Mouse (Mus musculus) stomach, embryonic 14.5 days (tissue): ENCODE results near the gene Pdcd1lg2. TPM values are rescaled to one million over a fixed set of nuclear protein-coding genes. Genes with fewer than 3 reads are reported as not detected.

Source experiments
- ATAC-seq: fragments of 200-750 bp; cut with Nextera tagmentation; 2 replicates; pipeline ENCODE4 v1.8.0; 2017; ENCODE audit warnings: low read depth, moderate TSS enrichment; ENCODE audit not compliant: insufficient number of reproducible peaks, insufficient read depth, low FRiP score
- H3K27ac ChIP-seq: fragments of 300-500 bp; sonication (generic); 2 replicates; pipeline ENCODE4 v1.5.1; 2014; ENCODE audit warnings: mild to moderate bottlenecking, low read length, moderate library complexity, mixed read lengths
- H3K27me3 ChIP-seq: fragments of 300-500 bp; sonication (generic); 2 replicates; pipeline ENCODE4 v1.6.1; 2014; ENCODE audit warnings: low read length, control low read depth, mixed read lengths; ENCODE audit not compliant: control insufficient read depth, insufficient read depth
- H3K36me3 ChIP-seq: fragments of 300-500 bp; sonication (generic); 2 replicates; pipeline ENCODE4 v1.6.1; 2014; ENCODE audit warnings: mild to moderate bottlenecking, control low read depth, low read length, moderate library complexity, mixed read lengths; ENCODE audit not compliant: control insufficient read depth, insufficient read depth
- H3K4me1 ChIP-seq: fragments of 300-500 bp; sonication (generic); 2 replicates; pipeline ENCODE4 v1.6.1; 2014; ENCODE audit warnings: low read length, control low read depth, mixed read lengths; ENCODE audit not compliant: control insufficient read depth, insufficient read depth
- H3K4me2 ChIP-seq: fragments of 300-500 bp; sonication (generic); replicated peaks from 2 replicates; pipeline ENCODE4 v1.6.1; 2014; ENCODE audit warnings: low read depth, low read length, control low read depth
- H3K4me3 ChIP-seq: fragments of 300-500 bp; sonication (generic); 2 replicates; pipeline ENCODE4 v1.5.1; 2014; ENCODE audit warnings: low read depth, low read length, control low read depth
- H3K9ac ChIP-seq: fragments of 300-500 bp; sonication (generic); replicated peaks from 2 replicates; pipeline ENCODE4 v1.6.1; 2014; ENCODE audit warnings: low read depth, mild to moderate bottlenecking, control low read depth, low read length, moderate library complexity, mixed read lengths
- H3K9me3 ChIP-seq: fragments of 300-500 bp; sonication (generic); 2 replicates; pipeline ENCODE4 v1.6.1; 2016; ENCODE audit warnings: low read depth, low read length, control low read depth; ENCODE audit not compliant: control insufficient read depth
- WGBS: fragments of 180-500 bp; shearing (Covaris S2); extraction: QIAGEN DNeasy Blood & Tissue Kit; methylation state at CpG from one replicate; pipeline ENCODE4 v1.1.7; 2014; 5-methylcytosine and 5-hydroxymethylcytosine counted together
- polyA plus RNA-seq: library from polyadenylated mRNA; unstranded; fragments of >200 nt; fragmentation: Nextera tagmentation; extraction: Ambion mirVana; gene quantifications from 2 replicates; pipeline ENCODE4 v1.2.1, GENCODE M21; 2014

Pdcd1lg2 gene
- polyA plus RNA-seq, 1 experiment from 2014 or later: not detected

DNA sequence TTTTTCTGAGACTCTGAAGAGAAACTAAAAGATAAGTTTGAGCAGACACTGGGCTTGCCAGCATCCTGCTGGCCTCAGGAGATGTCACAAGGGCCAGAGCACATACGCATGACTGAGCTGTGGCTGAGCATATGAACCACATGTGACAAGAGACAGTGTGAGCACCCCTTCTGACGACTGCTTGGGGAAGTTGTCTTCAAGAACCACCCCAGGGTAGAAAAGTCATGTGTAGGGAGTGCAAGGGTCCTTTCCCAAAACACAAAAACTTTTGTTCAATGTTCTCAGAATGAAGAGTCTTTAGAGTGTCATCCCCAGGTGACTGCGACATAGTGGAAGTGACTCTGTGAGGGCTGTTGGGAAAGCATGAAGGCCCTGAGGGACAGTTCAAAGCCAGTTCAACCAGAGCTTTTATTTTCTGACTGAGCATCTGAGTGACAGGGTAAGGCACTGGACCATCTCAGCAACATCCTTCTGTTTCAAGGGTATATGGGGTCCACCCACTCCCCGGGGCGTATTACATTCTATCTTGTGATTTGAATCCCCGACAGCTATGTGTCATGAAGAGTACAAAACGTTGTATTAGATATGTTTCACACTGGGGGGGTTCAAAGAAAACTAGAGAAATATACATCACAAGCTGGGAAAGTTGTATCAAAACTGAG is 76.0 kb downstream of the Pdcd1lg2 start:
- Histone ChIP-seq H3K4me3 (no peak overlapping the region), H3K4me1 (no peaks in the 10 kb centered on the region), H3K9ac (no peak overlapping the region), H3K4me2 (no peak overlapping the region), H3K9me3 (no peaks in the 10 kb centered on the region), H3K27ac (no peak overlapping the region), H3K27me3 (no peaks in the 10 kb centered on the region), H3K36me3 (no peaks in the 10 kb centered on the region)
- 85% methylated on average over 7 of the region's 7 CpGs for WGBS
- no peak for ATAC-seq

GRCm38 (mm10) chr19:29487326-29488072 is 76.8 kb downstream of the Pdcd1lg2 start:
- Histone ChIP-seq H3K9me3 (no peaks in the 10 kb centered on the region), H3K4me1 (no peaks in the 10 kb centered on the region), H3K27me3 (no peaks in the 10 kb centered on the region), H3K4me3 (no peak overlapping the region), H3K9ac (no peak overlapping the region), H3K36me3 (no peaks in the 10 kb centered on the region), H3K27ac (no peak overlapping the region), H3K4me2 (no peak overlapping the region)
- ATAC-seq: no peak
- WGBS: 83% methylated on average over 14 of the region's 14 CpGs

DNA sequence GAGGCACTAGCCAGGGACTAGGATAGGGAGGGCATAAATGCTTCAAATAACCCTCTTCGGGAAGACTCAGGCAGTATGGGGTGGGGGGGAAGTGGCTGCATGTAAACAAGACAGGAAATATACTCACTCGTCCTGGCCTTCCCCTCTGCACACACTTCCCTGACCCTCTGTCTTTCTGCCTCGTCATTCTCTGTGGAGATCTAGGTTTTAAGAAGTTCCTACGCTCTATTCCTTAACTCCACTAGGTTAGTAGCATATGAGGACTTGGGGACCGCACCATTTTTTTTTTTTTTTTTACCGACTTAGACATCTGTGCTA is 77.3 kb downstream of the Pdcd1lg2 start:
- Histone ChIP-seq H3K36me3 (no peaks in the 10 kb centered on the region), H3K4me3 (no peak overlapping the region), H3K27ac (no peak overlapping the region), H3K4me2 (no peak overlapping the region), H3K4me1 (no peaks in the 10 kb centered on the region), H3K9me3 (no peaks in the 10 kb centered on the region), H3K9ac (no peak overlapping the region), H3K27me3 (no peaks in the 10 kb centered on the region)
- 46% methylated on average over 6 of the region's 6 CpGs for WGBS
- ATAC-seq: no peak

DNA sequence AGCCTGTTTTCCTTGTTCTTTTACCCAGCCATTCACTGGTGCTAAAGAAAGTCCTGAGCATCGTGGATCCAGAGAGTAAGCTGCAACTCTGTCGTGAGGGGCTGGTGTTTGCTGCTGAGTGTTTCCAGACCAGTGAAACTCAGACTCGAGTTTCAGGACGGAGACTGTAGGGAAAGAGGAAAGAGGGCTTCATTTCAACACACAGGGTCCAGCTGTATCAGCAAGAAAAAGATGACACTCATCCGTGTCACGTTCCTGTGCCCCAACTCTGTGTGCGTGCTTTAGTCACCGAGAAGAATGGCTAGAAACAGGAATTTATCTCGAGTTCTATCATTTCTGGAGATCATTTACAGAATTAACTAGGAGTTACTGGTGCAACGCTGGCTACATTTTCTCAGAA is 77.7 kb downstream of the Pdcd1lg2 start:
- Histone ChIP-seq H3K4me3 (no peak overlapping the region), H3K36me3 (no peaks in the 10 kb centered on the region), H3K27me3 (no peaks in the 10 kb centered on the region), H3K27ac (no peak overlapping the region), H3K4me1 (no peaks in the 10 kb centered on the region), H3K4me2 (no peak overlapping the region), H3K9ac (no peak overlapping the region), H3K9me3 (no peaks in the 10 kb centered on the region)
- 52% methylated on average over 10 of the region's 10 CpGs for WGBS
- no peak for ATAC-seq

GRCm38 (mm10) chr19:29489785-29490284 is 79.1 kb downstream of the Pdcd1lg2 start:
- 76% methylated on average over 3 of the region's 3 CpGs for WGBS
- no peak overlapping the region for H3K9ac ChIP-seq
- H3K27me3 ChIP-seq: no peaks in the 10 kb centered on the region
- no peaks in the 10 kb centered on the region for H3K4me1 ChIP-seq
- no peak overlapping the region for H3K27ac ChIP-seq
- no peak for ATAC-seq
- H3K9me3 ChIP-seq: no peaks in the 10 kb centered on the region
- no peaks in the 10 kb centered on the region for H3K36me3 ChIP-seq
- no peak overlapping the region for H3K4me3 ChIP-seq
- no peak overlapping the region for H3K4me2 ChIP-seq

DNA sequence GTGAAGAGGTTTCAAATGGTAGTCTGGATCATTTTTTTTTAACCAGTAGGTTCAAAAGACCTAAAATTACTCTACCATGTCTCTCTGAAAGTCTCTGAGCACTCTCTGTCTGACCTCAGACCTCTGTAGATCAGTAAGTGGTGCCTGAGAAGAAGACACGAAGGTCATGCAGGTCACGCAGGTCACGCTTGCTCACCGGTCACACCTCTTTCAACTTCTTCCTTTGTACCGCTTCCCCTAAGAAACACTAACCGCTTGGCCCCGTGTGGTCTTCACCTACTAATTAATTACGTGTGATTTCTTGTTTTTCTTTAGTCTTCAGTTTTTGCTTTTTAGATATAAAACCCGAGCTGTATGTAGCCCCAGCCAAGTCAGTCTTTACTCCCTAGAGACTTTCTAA is 80.7 kb downstream of the Pdcd1lg2 start:
- 78% methylated on average over 9 of the region's 9 CpGs for WGBS
- Histone ChIP-seq H3K36me3 (no peaks in the 10 kb centered on the region), H3K9me3 (no peaks in the 10 kb centered on the region), H3K4me2 (no peak overlapping the region), H3K27me3 (no peaks in the 10 kb centered on the region), H3K27ac (no peak overlapping the region), H3K4me1 (no peaks in the 10 kb centered on the region), H3K4me3 (no peak overlapping the region), H3K9ac (no peak overlapping the region)
- no peak for ATAC-seq

DNA sequence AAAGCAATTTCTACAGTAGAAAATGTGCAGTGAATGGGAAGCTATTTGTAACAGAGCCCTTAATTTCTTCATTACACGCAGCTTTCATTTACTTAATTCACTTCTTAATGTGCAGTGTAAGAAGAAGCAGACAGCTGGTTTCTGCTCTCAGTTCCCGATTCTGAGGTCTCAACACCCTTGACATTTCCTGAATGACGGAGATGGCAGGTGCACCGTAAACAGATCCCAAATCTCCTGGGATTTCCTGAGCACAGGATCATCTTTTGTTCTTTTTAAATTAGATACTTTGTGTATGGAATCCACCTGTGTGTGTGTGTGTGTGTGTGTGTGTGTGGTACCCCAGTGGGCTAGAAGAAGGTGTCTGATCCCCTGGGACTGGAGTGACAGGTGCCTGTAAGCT is 83.7 kb downstream of the Pdcd1lg2 start:
- no peak for ATAC-seq
- Histone ChIP-seq H3K27ac (no peak overlapping the region), H3K9ac (no peak overlapping the region), H3K36me3 (no peaks in the 10 kb centered on the region), H3K4me3 (no peak overlapping the region), H3K4me1 (no peaks in the 10 kb centered on the region), H3K27me3 (no peaks in the 10 kb centered on the region), H3K4me2 (no peak overlapping the region), H3K9me3 (no peaks in the 10 kb centered on the region)
- 79% methylated on average over 4 of the region's 4 CpGs for WGBS

DNA sequence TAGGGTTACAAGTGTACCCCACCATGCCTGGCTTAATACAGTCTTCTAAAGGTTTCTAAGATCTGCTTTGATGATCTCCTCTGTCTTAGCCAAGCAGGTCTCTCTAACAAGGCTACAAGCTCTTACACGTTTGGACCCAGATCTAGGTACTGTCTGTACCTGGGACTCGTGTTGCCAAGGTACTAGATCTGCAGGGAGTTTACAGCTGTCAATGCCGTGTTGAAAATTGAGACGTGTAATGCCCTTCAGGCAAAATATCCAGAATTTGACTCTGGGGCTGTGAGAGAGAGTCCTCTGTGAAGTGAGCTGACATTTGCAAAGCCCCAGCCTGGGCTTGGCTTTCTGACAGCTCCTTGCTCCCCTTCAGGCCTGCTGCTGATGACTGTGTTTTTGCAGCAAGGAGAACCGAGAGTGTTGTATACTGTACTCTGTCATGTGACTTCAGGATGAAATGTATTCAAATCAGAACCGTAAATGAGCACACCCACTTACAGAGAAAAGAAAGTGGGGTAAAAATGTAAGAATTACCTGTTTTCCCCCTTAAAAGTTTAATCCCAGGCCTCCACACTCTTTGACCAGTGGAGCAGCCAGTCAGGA is 85.4 kb downstream of the Pdcd1lg2 start:
- no peaks in the 10 kb centered on the region for H3K27me3 ChIP-seq
- no peaks in the 10 kb centered on the region for H3K9me3 ChIP-seq
- H3K27ac ChIP-seq: no peak overlapping the region
- no peak overlapping the region for H3K4me2 ChIP-seq
- WGBS: 73% methylated on average over 6 of the region's 6 CpGs
- H3K36me3 ChIP-seq: no peaks in the 10 kb centered on the region
- no peak for ATAC-seq
- no peaks in the 10 kb centered on the region for H3K4me1 ChIP-seq
- H3K4me3 ChIP-seq: no peak overlapping the region
- no peak overlapping the region for H3K9ac ChIP-seq
